Mouse (Mus musculus) bone marrow, adult 2 months (tissue): Measurements from ENCODE around the gene Gm6803.
"Not testable (repeated sequence)": the region's sequence is repeated elsewhere in the genome, so short reads cannot be mapped to it uniquely, and the experiment has no call there.

Experiments used
- CTCF ChIP-seq: fragments of 200-500 bp; IDR thresholded peaks from 2 replicates; pipeline ENCODE4 v1.5.1; 2011; ENCODE audit warnings: low read length, control low read depth; ENCODE audit not compliant: control insufficient read depth, insufficient read depth
- POLR2A ChIP-seq: fragments of 200-500 bp; IDR thresholded peaks from 2 replicates; pipeline ENCODE4 v1.6.1; 2011; ENCODE audit warnings: low read depth, mild to moderate bottlenecking, control low read depth, low read length, borderline replicate concordance; ENCODE audit not compliant: control insufficient read depth

GRCm38 (mm10) chr12:88011548-88011947 is 7.0 kb downstream of the Gm6803 start, which contains the start of gene Gm2075:
- TF ChIP-seq CTCF, POLR2A: not testable (repeated sequence)
